Mouse (Mus musculus): Measurements from ENCODE around the gene AL731706.1. TPM values are rescaled to one million over a fixed set of nuclear protein-coding genes. Genes with fewer than 3 reads are reported as not detected.

AL731706.1 gene
- polyA plus RNA-seq (2015; fragmentation: Nextera tagmentation; extraction: Ambion mirVana) = 32.8 and 37.4 TPM in 2 replicates

GRCm38 (mm10) chr2:136891068-136891950, at the start of gene AL731706.1, which contains the start of the genes Slx4ip and Mkks:
Gene AL731706.1, minus strand, starts transcription at chr2:136891389.
Gene Slx4ip, plus strand, starts transcription at chr2:136891218.
Gene Mkks, minus strand, starts transcription at chr2:136891389.
- no peaks in the 10 kb centered on the region for H3K27me3 ChIP-seq
- H3K4me1 ChIP-seq = peaks cover 10% of the 10 kb centered on the region
- peak within 1 kb of the TSS; percentile 92 for H3K27ac ChIP-seq
- peak within 1 kb of the TSS; percentile 62 for H3K4me2 ChIP-seq
- peak within 1 kb of the TSS; percentile 85 for H3K9ac ChIP-seq
- WGBS = under 1% methylated on average over 49 of the region's 49 CpGs
- no peaks in the 10 kb centered on the region for H3K36me3 ChIP-seq
- peak within 1 kb of the TSS; percentile 82 for H3K4me3 ChIP-seq
- ATAC-seq (ENCODE audit: insufficient number of reproducible peaks, insufficient read depth, low FRiP score, low TSS enrichment, low read depth) = peak; percentile 97
- H3K9me3 ChIP-seq = no peaks in the 10 kb centered on the region

- H3K4me2 ChIP-seq = no peak overlapping the region
- no peaks in the 10 kb centered on the region for H3K9me3 ChIP-seq
- no peaks in the 10 kb centered on the region for H3K4me1 ChIP-seq
- H3K4me3 ChIP-seq = no peak overlapping the region
- no peaks in the 10 kb centered on the region for H3K27me3 ChIP-seq
- no peak for ATAC-seq (ENCODE audit: insufficient number of reproducible peaks, insufficient read depth, low FRiP score, low TSS enrichment, low read depth)
- 74% methylated on average over 1 of the region's 1 CpGs for WGBS
- H3K36me3 ChIP-seq = no peaks in the 10 kb centered on the region
- no peak overlapping the region for H3K9ac ChIP-seq
- no peak overlapping the region for H3K27ac ChIP-seq
Measured at GRCm38 (mm10) chr2:136938249-136938648, 47.1 kb upstream of the AL731706.1 start.

- H3K9me3 ChIP-seq = no peaks in the 10 kb centered on the region
- H3K36me3 ChIP-seq = no peaks in the 10 kb centered on the region
- WGBS = 86% methylated on average over 4 of the region's 4 CpGs
- H3K9ac ChIP-seq = no peak overlapping the region
- no peak overlapping the region for H3K4me3 ChIP-seq
- no peak overlapping the region for H3K4me2 ChIP-seq
- ATAC-seq (ENCODE audit: insufficient number of reproducible peaks, insufficient read depth, low FRiP score, low TSS enrichment, low read depth) = no peak
- no peak overlapping the region for H3K27ac ChIP-seq
- H3K27me3 ChIP-seq = no peaks in the 10 kb centered on the region
- H3K4me1 ChIP-seq = no peaks in the 10 kb centered on the region
Measured at GRCm38 (mm10) chr2:136936391-136937288, 45.5 kb upstream of the AL731706.1 start.

GRCm38 (mm10) chr2:136921003-136921408, 29.8 kb upstream of the AL731706.1 start:
- WGBS = 62% methylated on average over 4 of the region's 4 CpGs
- no peak overlapping the region for H3K9ac ChIP-seq

GRCm38 (mm10) chr2:136920257-136920993, 29.2 kb upstream of the AL731706.1 start:
- H3K4me3 ChIP-seq = no peak overlapping the region
- no peaks in the 10 kb centered on the region for H3K27me3 ChIP-seq
- no peak overlapping the region for H3K27ac ChIP-seq
- no peak overlapping the region for H3K9ac ChIP-seq
- H3K9me3 ChIP-seq = no peaks in the 10 kb centered on the region
- H3K4me1 ChIP-seq = peaks cover 5% of the 10 kb centered on the region
- ATAC-seq (ENCODE audit: insufficient number of reproducible peaks, insufficient read depth, low FRiP score, low TSS enrichment, low read depth) = no peak
- H3K36me3 ChIP-seq = no peaks in the 10 kb centered on the region
- H3K4me2 ChIP-seq = no peak overlapping the region
- WGBS = 85% methylated on average over 3 of the region's 3 CpGs

More at GRCm38 (mm10) chr2:136921003-136921408, 29.8 kb upstream of the AL731706.1 start:
- Histone ChIP-seq H3K27me3 (no peaks in the 10 kb centered on the region), H3K4me2 (no peak overlapping the region), H3K4me1 (peaks cover 5% of the 10 kb centered on the region), H3K4me3 (no peak overlapping the region), H3K36me3 (no peaks in the 10 kb centered on the region), H3K9me3 (no peaks in the 10 kb centered on the region), H3K27ac (no peak overlapping the region)
- ATAC-seq (ENCODE audit: insufficient number of reproducible peaks, insufficient read depth, low FRiP score, low TSS enrichment, low read depth) = no peak

GRCm38 (mm10) chr2:136919433-136919832, 28.2 kb upstream of the AL731706.1 start:
- no peak for ATAC-seq (ENCODE audit: insufficient number of reproducible peaks, insufficient read depth, low FRiP score, low TSS enrichment, low read depth)
- Histone ChIP-seq H3K27ac (no peak overlapping the region), H3K9me3 (no peaks in the 10 kb centered on the region), H3K36me3 (no peaks in the 10 kb centered on the region), H3K27me3 (no peaks in the 10 kb centered on the region), H3K4me1 (peaks cover 5% of the 10 kb centered on the region), H3K4me3 (no peak overlapping the region), H3K9ac (no peak overlapping the region), H3K4me2 (no peak overlapping the region)
- WGBS = 89% methylated on average over 1 of the region's 1 CpGs

- no peaks in the 10 kb centered on the region for H3K27me3 ChIP-seq
- no peak for ATAC-seq (ENCODE audit: insufficient number of reproducible peaks, insufficient read depth, low FRiP score, low TSS enrichment, low read depth)
- no peak overlapping the region for H3K27ac ChIP-seq
- peaks cover 11% of the 10 kb centered on the region for H3K4me1 ChIP-seq
- H3K36me3 ChIP-seq = no peaks in the 10 kb centered on the region
- H3K9ac ChIP-seq = no peak overlapping the region
- no peaks in the 10 kb centered on the region for H3K9me3 ChIP-seq
- H3K4me2 ChIP-seq = no peak overlapping the region
- no peak overlapping the region for H3K4me3 ChIP-seq
- 37% methylated on average over 3 of the region's 3 CpGs for WGBS
Measured at GRCm38 (mm10) chr2:136914334-136914902, 23.2 kb upstream of the AL731706.1 start.

- H3K4me1 ChIP-seq = peaks cover 11% of the 10 kb centered on the region
- no peak overlapping the region for H3K4me3 ChIP-seq
- no peaks in the 10 kb centered on the region for H3K36me3 ChIP-seq
- no peak overlapping the region for H3K4me2 ChIP-seq
- no peaks in the 10 kb centered on the region for H3K27me3 ChIP-seq
- no peak overlapping the region for H3K9ac ChIP-seq
- no peak overlapping the region for H3K27ac ChIP-seq
- 83% methylated on average over 3 of the region's 3 CpGs for WGBS
- H3K9me3 ChIP-seq = no peaks in the 10 kb centered on the region
- ATAC-seq (ENCODE audit: insufficient number of reproducible peaks, insufficient read depth, low FRiP score, low TSS enrichment, low read depth) = no peak
Measured at GRCm38 (mm10) chr2:136913021-136913420, 21.8 kb upstream of the AL731706.1 start.

GRCm38 (mm10) chr2:136911958-136912411, 20.8 kb upstream of the AL731706.1 start:
- Histone ChIP-seq H3K4me1 (peaks cover 11% of the 10 kb centered on the region), H3K4me2 (no peak overlapping the region), H3K4me3 (no peak overlapping the region), H3K36me3 (no peaks in the 10 kb centered on the region), H3K9me3 (no peaks in the 10 kb centered on the region), H3K9ac (no peak overlapping the region), H3K27me3 (no peaks in the 10 kb centered on the region), H3K27ac (peak overlapping the region; percentile 16; the same call in 1 of the 2 replicates)
- ATAC-seq (ENCODE audit: insufficient number of reproducible peaks, insufficient read depth, low FRiP score, low TSS enrichment, low read depth) = no peak
- WGBS = 26% methylated on average over 4 of the region's 4 CpGs

- no peak overlapping the region for H3K9ac ChIP-seq
- whole genome bisulfite sequencing = 78% methylated on average over 2 of the region's 2 CpGs
- no peak overlapping the region for H3K4me2 ChIP-seq
- no peak overlapping the region for H3K4me3 ChIP-seq
- peaks cover 5% of the 10 kb centered on the region; the same call in 1 of the 2 replicates for H3K4me1 ChIP-seq
- no peaks in the 10 kb centered on the region for H3K9me3 ChIP-seq
- H3K27me3 ChIP-seq = no peaks in the 10 kb centered on the region
- H3K36me3 ChIP-seq = peaks cover 11% of the 10 kb centered on the region
- ATAC-seq (ENCODE audit: insufficient number of reproducible peaks, insufficient read depth, low FRiP score, low TSS enrichment, low read depth) = no peak
- no peak overlapping the region for H3K27ac ChIP-seq
Measured at GRCm38 (mm10) chr2:136909298-136909697, 18.1 kb upstream of the AL731706.1 start.
